Mouse (Mus musculus) kidney, embryonic 16.5 days (tissue): ENCODE measurements around the gene Drc3. TPM values are rescaled to one million over a fixed set of nuclear protein-coding genes. Genes with fewer than 3 reads are reported as not detected.
A peak's percentile ranks its signal among the peaks of the same experiment; 100 is the strongest.
"Not testable (repeated sequence)": the region's sequence is repeated elsewhere in the genome, so short reads cannot be mapped to it uniquely, and the experiment has no call there.

Source experiments
- ATAC-seq: fragments of 200-750 bp; cut with Nextera tagmentation; 2 replicates; pipeline ENCODE4 v1.8.0; 2017; ENCODE audit warnings: moderate TSS enrichment; ENCODE audit not compliant: low FRiP score, low TSS enrichment
- H3K27ac ChIP-seq: fragments of 300-500 bp; sonication (generic); 2 replicates; pipeline ENCODE4 v1.5.1; 2014; ENCODE audit warnings: low read length
- H3K27me3 ChIP-seq: fragments of 300-500 bp; sonication (generic); 2 replicates; pipeline ENCODE4 v1.6.1; 2014; ENCODE audit warnings: low read length, control low read depth, mixed read lengths; ENCODE audit not compliant: insufficient read depth
- H3K36me3 ChIP-seq: fragments of 300-500 bp; sonication (generic); 2 replicates; pipeline ENCODE4 v1.6.1; 2014; ENCODE audit warnings: low read length, control low read depth, mixed read lengths; ENCODE audit not compliant: insufficient read depth
- H3K4me1 ChIP-seq: fragments of 300-500 bp; sonication (generic); 2 replicates; pipeline ENCODE4 v1.6.1; 2014; ENCODE audit warnings: low read length, control low read depth, mixed read lengths; ENCODE audit not compliant: insufficient read depth
- H3K4me2 ChIP-seq: fragments of 300-500 bp; sonication (generic); replicated peaks from 2 replicates; pipeline ENCODE4 v1.6.1; 2014; ENCODE audit warnings: low read depth, low read length
- H3K4me3 ChIP-seq: fragments of 300-500 bp; sonication (generic); 2 replicates; pipeline ENCODE4 v1.5.1; 2014; ENCODE audit warnings: mild to moderate bottlenecking, low read length
- H3K9ac ChIP-seq: fragments of 300-500 bp; sonication (generic); replicated peaks from 2 replicates; pipeline ENCODE4 v1.6.1; 2014; ENCODE audit warnings: low read length
- H3K9me3 ChIP-seq: fragments of 300-500 bp; sonication (generic); 2 replicates; pipeline ENCODE4 v1.6.1; 2016; ENCODE audit warnings: low read length, control low read depth
- WGBS: fragments of 180-500 bp; shearing (Covaris S2); extraction: QIAGEN DNeasy Blood & Tissue Kit; methylation state at CpG from one replicate; pipeline ENCODE4 v1.1.7; 2014; 5-methylcytosine and 5-hydroxymethylcytosine counted together
- polyA plus RNA-seq: library from polyadenylated mRNA; unstranded; fragments of >200 nt; fragmentation: Nextera tagmentation; extraction: Ambion mirVana; gene quantifications from 2 replicates; pipeline ENCODE4 v1.2.1, GENCODE M21; 2015

Gene Drc3
- polyA plus RNA-seq, 1 experiment from 2014 or later: 2.8 TPM

GRCm38 (mm10) chr11:60433501-60433900, 80.4 kb downstream of the Drc3 start:
- ATAC-seq: no peak

GRCm38 (mm10) chr11:60435133-60435532, 82.0 kb downstream of the Drc3 start:
- 88% methylated on average over 1 of the region's 1 CpGs for WGBS
- no peak for ATAC-seq
- Histone ChIP-seq H3K4me1 (no peaks in the 10 kb centered on the region), H3K27me3 (no peaks in the 10 kb centered on the region), H3K36me3 (peaks cover 40% of the 10 kb centered on the region), H3K4me3 (no peak overlapping the region), H3K4me2 (no peak overlapping the region), H3K9ac (no peak overlapping the region), H3K27ac (no peak overlapping the region), H3K9me3 (no peaks in the 10 kb centered on the region)

More at GRCm38 (mm10) chr11:60433501-60433900, 80.4 kb downstream of the Drc3 start:
- H3K27ac ChIP-seq: no peak overlapping the region
- no peaks in the 10 kb centered on the region for H3K9me3 ChIP-seq
- H3K27me3 ChIP-seq: no peaks in the 10 kb centered on the region
- H3K36me3 ChIP-seq: peaks cover 43% of the 10 kb centered on the region
- H3K4me2 ChIP-seq: no peak overlapping the region
- H3K4me1 ChIP-seq: no peaks in the 10 kb centered on the region
- no peak overlapping the region for H3K4me3 ChIP-seq
- H3K9ac ChIP-seq: no peak overlapping the region

GRCm38 (mm10) chr11:60436618-60437017, 83.5 kb downstream of the Drc3 start:
- H3K9ac ChIP-seq: no peak overlapping the region
- H3K27me3 ChIP-seq: no peaks in the 10 kb centered on the region
- H3K9me3 ChIP-seq: no peaks in the 10 kb centered on the region
- H3K4me1 ChIP-seq: no peaks in the 10 kb centered on the region
- no peak overlapping the region for H3K27ac ChIP-seq
- no peak for ATAC-seq
- no peak overlapping the region for H3K4me3 ChIP-seq
- H3K36me3 ChIP-seq: peaks cover 44% of the 10 kb centered on the region
- WGBS: 89% methylated on average over 3 of the region's 3 CpGs
- no peak overlapping the region for H3K4me2 ChIP-seq

DNA sequence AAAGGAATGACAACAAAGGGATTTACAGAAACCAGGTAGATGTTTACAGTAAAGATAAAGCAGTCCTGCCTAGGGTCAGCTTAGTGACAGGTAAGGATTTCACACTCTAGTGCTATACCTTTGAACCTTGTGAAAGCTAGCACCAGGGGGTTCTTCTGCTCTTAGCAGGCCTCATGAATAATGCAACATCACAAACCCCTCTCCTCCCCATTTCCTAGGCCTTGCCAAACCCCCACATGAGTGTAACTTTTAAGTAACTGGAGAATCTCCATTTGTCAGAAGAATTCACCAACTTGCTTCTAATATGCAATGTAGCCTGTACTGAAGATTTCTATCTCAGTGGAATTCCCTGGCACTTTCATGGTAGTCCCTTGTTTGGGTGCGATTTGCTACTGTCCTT, 86.5 kb downstream of the Drc3 start:
- not testable (repeated sequence) for H3K9ac ChIP-seq, H3K27me3 ChIP-seq, H3K4me1 ChIP-seq, ATAC-seq, H3K4me2 ChIP-seq, H3K27ac ChIP-seq, H3K4me3 ChIP-seq, H3K9me3 ChIP-seq
- H3K36me3 ChIP-seq: peaks cover 53% of the 10 kb centered on the region
- WGBS: 18% methylated on average over 1 of the region's 1 CpGs

GRCm38 (mm10) chr11:60440176-60440575, 87.0 kb downstream of the Drc3 start:
- Histone ChIP-seq H3K4me2 (no peak overlapping the region), H3K27me3 (no peaks in the 10 kb centered on the region), H3K9ac (no peak overlapping the region), H3K4me3 (no peak overlapping the region), H3K9me3 (no peaks in the 10 kb centered on the region), H3K4me1 (no peaks in the 10 kb centered on the region), H3K27ac (0 out of 2 replicates have a peak overlapping the region, but pooled peaks have one; percentile 43), H3K36me3 (peaks cover 48% of the 10 kb centered on the region)
- no peak for ATAC-seq
- WGBS: 42% methylated on average over 7 of the region's 7 CpGs

- 90% methylated on average over 6 of the region's 6 CpGs for WGBS
- Histone ChIP-seq H3K4me3 (no peak overlapping the region), H3K4me2 (no peak overlapping the region), H3K4me1 (no peaks in the 10 kb centered on the region), H3K27me3 (no peaks in the 10 kb centered on the region), H3K9ac (no peak overlapping the region), H3K9me3 (no peaks in the 10 kb centered on the region), H3K27ac (no peak overlapping the region), H3K36me3 (peaks cover 36% of the 10 kb centered on the region)
- ATAC-seq: no peak
Observed at GRCm38 (mm10) chr11:60442896-60443295, 89.8 kb downstream of the Drc3 start.

Other genes with a start within 250 kb of the Drc3 start
- 21.5 and 24.0 TPM in 2 replicates for gene Rai1, start 248.3 kb upstream of the Drc3 start, polyA plus RNA-seq
- gene Srebf1, start 130.7 kb upstream of the Drc3 start, polyA plus RNA-seq: 51.3 and 62.2 TPM in 2 replicates
- 36.3 and 41.7 TPM in 2 replicates for gene Tom1l2, start 424 bp upstream of the Drc3 start, polyA plus RNA-seq
- 26.5 and 26.6 TPM in 2 replicates for gene Gid4, start 63.8 kb downstream of the Drc3 start, polyA plus RNA-seq
- 61.4 and 62.1 TPM in 2 replicates for gene Atpaf2, start 65.1 kb downstream of the Drc3 start, polyA plus RNA-seq
- gene Drg2, start 101.3 kb downstream of the Drc3 start, polyA plus RNA-seq: 123 and 127 TPM in 2 replicates
- 0.24 and 0.35 TPM in 2 replicates for gene Myo15, start 116.0 kb downstream of the Drc3 start, polyA plus RNA-seq
- gene Alkbh5, start 183.1 kb downstream of the Drc3 start, polyA plus RNA-seq: 34.5 and 34.8 TPM in 2 replicates